Mouse (Mus musculus) adrenal gland, adult (tissue): ENCODE results near the gene Clip3.
A peak's percentile ranks its signal among the peaks of the same experiment; 100 is the strongest.

Source experiments
- DNase-seq, 2 experiments: peaks; one replicate each; pipeline ENCODE4 v3.0.0; 2022 to 2023; ENCODE audit warnings: low spot score in 1 of 2; ENCODE audit not compliant: inconsistent age in 2 of 2

Gene Clip3

DNA sequence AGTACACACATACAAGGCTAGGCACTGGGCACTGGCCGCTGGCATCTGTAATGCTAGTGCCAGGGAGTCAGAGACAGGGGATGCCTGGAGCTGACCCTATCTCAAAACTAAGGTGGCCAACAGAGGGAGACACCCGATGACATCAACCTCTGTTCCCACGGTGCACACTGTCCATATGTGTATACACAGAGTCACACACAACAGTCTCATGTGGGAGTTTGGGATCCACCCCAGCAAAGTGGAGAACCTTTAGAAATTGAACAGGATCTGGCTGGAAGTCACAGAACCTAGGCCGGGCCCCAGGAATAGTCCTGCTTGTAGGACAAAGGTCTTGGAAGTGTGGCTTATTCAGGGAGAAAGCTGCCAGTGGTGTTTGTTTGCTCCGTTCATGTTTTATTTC is 2.8 kb downstream of the Clip3 start:
- no peak for DNase-seq

- peak; percentile 80 to 82 for DNase-seq
Observed at GRCm38 (mm10) chr7:30295103-30295502, 3.6 kb downstream of the Clip3 start.

GRCm38 (mm10) chr7:30296816-30297215 is 5.3 kb downstream of the Clip3 start:
- no peak for DNase-seq

DNA sequence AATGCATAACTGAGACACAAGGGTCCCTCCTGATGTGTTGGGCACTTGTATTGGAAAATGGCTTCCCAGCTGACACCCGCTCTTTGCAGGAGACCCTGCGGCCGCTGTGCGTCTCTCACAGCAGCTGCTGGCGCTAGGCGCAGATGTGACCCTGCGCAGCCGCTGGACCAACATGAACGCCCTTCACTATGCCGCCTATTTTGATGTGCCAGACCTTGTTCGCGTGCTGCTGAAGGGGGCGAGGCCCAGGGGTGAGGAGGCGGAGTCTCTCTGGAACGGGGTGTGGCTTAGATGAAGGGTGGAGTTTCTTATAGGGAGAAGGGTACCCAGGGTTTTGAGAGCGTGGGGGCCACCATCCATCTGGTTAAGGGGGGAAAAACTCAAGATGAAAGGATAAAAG is 5.7 kb downstream of the Clip3 start:
- no peak for DNase-seq

DNA sequence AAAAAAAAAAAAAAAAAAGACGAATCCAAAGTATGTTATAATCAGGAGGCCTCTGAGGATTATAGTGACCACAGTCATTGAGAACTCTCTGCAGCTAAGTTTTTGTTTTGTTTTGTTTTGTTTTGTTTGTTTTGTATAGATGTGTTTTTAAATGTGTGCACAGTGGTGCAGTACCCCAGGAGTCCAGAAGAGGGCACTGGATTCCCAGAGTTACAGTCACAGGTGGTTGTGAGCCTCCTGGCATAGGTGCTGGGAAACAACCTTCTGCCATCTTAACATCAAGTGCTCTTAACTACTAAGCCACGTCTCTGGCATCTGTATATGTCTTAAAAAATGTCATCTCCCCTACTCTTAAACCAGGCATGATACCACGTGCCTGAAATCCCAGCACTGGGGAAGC is 9.4 kb downstream of the Clip3 start:
- peak in 1 of 2 experiments; percentile 60 for DNase-seq

DNA sequence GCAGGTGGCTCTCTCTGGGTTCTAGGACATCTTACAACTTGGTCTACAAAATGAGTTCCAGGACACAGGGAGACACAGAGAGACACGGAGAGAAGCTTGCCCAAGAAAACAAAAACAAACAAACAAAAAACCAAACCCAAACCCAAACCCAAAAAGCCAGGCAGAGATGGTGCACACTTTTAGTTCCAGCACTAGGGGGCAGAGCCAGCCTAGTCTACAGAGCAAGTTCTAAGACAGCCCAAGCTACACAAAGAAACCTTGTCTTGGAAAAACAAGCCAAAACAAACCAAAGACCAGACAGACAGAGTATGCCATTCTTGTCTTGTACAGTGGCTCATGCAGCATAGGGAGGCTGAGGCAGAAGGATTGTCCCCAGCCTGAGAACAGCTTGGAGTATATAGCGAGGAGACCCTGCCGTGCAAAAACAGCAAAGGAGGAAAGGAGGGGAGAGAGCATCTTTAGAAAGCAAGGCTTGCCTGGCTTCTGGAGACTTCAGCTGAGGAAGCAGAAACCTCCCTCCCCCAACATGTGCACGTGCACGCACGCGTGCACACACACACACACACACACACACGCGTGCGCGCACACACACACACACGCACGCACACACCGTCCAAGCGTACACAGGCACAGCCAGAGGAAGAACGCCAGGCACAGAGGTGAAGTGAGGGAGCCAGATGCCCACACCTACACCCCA is 14.7 kb downstream of the Clip3 start:
- DNase-seq: no peak

GRCm38 (mm10) chr7:30308076-30309005 is 16.8 kb downstream of the Clip3 start, which contains the start of gene Alkbh6:
Gene Alkbh6, plus strand, starts transcription at chr7:30308717.
- DNase-seq: peak; percentile 96 to 97

- no peak for DNase-seq
Observed at GRCm38 (mm10) chr7:30309395-30310129, 18.0 kb downstream of the Clip3 start.

- no peak for DNase-seq
Observed at GRCm38 (mm10) chr7:30310136-30310535, 18.6 kb downstream of the Clip3 start.

DNA sequence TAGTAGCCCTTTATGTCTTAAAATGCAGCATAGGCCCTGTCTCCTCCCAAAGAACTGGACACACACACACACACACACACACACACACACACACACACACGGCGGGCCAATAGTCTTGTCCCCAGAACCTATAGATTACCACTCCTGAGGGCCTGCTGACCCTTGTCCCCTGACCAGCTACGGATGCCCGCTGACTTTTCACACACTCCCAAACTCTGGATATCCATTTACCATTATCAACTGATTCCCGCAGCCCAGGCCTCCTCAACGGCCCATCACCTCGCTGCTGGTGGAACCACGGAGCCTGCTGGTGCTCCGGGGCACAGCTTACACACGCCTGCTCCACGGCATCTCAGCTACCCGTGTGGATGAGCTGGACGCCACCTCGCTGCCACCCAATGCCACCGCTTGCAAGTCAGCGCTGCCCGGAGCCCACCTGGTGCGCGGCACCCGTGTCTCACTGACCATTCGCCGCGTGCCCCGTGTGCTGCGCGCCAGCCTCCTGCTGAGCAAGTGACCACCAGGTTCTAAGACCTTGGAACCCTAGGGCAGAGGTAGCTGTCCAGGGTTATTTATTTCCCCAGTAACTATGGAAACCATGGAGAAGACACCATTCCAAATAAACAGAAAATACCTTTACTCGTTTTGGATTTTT is 22.3 kb downstream of the Clip3 start:
- no peak for DNase-seq

DNA sequence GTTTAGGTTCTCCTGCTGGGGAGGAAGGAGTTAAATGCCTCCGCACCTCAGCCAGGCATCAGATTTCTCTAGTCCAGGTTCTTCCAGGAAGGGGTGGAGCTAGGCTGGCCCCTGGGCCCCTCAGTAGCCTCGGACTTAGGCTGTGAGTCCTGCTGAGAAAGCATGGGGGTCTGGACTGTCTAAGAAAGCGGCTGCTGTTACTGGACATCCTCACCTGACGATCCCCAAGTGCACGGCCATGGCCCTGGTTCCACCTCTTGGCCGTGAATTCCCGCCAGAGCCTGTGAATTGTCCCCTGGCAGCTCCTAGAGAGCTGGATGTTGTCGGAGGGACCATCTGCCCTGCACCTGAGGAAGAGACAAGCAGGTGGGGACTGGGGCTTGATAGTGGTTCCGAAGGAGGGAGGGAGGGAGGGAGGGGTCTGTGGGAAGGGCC is 23.2 kb downstream of the Clip3 start, which contains the start of gene Syne4:
Gene Syne4, plus strand, starts transcription at position 87 of the 435 bp plus-strand sequence.
- DNase-seq: peak in 1 of 2 experiments; percentile 54

GRCm38 (mm10) chr7:30315559-30316529 is 24.3 kb downstream of the Clip3 start:
- DNase-seq: peak; percentile 72 to 81

DNA sequence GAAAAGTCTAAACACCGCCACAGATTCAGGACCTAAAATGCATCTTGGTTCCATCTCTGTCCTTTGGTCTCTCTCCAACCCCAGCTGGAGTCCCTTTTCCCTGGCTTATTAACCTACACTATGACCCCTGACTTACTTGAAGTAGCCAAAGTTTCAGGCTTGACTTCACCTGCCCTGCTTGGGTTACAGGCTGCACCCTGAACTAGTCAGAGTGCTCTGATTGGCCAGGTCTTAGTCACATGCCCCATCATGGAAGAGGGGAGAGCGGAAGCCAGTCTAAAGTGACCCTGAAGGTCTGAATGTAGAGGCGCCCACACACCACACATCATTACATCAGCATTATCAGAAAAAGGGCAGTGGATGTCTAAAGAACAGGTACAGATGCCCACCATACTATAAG is 26.6 kb downstream of the Clip3 start:
- no peak for DNase-seq

DNA sequence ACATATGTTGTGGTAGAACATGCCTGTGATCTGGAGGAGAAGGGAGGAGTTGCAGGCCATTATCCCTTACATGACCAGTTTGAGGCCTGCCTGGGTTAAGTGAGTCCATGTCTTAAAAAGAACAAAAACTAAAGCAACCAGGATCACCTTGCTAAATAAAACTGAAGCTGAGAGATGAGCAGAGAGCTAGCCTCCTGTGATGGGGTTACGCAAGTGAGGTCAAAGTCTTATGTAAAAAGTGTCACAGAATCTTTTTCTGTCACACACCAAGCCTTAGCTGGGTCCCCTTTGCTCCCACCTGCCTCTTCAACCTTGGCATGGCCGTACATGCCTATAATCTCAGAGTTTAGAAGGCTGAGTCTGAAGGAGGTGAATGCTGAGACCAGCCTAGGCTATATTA is 29.4 kb downstream of the Clip3 start:
- no peak for DNase-seq

DNA sequence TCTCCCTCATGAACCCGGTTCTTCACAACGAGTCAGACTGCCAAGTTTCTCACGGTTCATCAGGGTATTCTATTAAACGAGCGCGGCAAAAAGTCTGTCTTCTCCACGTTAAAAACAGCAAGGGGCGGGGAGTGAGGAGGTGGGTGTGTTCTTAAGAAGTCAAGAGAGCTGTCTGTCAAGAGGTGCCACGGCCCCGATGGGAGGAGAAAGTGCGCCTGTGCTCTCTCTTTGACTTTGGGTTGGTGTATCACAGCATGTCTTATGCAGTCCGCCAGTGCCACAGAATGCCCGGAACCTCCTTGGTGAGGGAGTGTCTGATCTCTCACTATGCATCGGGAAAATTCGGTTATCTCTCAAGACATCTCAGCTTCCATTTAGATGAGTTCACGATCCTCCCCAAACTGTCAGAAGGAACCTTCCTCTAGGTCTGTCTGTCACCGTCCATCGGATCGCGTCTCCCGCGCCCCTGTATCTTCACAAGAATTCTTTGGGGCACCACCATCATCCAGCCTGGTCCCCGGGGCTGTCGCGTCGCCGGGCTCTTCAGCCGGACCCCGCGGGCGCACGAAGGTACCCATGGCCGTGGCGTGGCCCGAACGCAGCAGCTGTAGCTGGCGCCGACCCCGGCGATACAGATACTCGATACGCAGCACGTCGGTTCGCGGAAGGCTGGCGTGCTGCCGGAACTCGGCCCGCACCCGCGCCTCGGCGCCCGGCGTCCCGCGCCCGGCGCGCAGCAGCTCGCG is 30.2 kb downstream of the Clip3 start, which contains the start of gene E130208F15Rik:
Gene E130208F15Rik, plus strand, starts transcription at position 202 of the 746 bp plus-strand sequence.
- DNase-seq: peak; percentile 87 to 93

DNA sequence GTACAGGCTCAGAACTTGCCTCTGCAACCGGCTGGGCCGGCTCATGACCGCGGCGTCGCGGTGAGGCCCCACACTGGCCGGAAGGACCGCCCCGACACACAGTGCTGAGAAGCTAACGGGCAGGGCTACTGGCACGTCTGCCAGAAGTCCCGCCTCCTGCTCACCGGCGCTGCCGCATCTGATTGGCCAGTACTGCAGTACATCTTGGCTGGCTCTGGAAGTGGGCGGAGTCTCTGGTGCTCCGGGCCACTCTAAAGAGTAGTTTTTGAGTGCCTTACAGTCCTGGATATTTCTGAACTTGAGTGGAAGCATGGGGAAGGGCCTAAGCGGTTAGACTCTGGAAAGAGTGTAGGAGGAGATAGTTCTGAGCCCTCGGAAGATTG is 30.7 kb downstream of the Clip3 start:
- peak; percentile 98 to 99 for DNase-seq

DNA sequence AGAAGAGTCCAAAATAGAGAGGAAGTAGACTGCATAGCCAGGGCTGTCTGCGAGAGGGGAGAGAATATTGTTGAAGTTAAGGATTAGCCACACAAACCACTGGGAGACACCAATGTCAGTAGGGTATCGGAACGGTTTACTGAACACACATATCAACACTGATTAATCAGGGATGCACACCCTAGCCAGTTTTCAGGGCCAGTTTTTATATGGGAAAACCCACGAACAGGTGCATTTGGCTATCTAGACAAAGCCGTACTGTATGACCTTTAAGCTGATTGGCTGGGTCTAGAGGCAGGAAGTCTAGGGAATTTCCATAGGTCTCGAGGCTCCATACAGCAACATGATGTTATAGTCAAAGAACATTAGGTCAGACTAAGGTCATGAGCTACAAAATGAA is 31.3 kb downstream of the Clip3 start:
- no peak for DNase-seq

GRCm38 (mm10) chr7:30323795-30324194 is 32.3 kb downstream of the Clip3 start, which contains the start of gene Sdhaf1:
Gene Sdhaf1, minus strand, starts transcription at chr7:30323895.
- DNase-seq: no peak
